Mouse (Mus musculus): ENCODE data around the gene Clstn2.

Gene Clstn2

GRCm38 (mm10) chr9:97538075-97538779, 494.8 kb downstream of the Clstn2 start:
- DNase-seq: no peak

- peak; percentile 84 for DNase-seq
Measured at GRCm38 (mm10) chr9:97534196-97534595, 498.8 kb downstream of the Clstn2 start.

- peak; percentile 22 for DNase-seq
Measured at GRCm38 (mm10) chr9:97533306-97533705, 499.7 kb downstream of the Clstn2 start.

GRCm38 (mm10) chr9:97532536-97532935, 500.4 kb downstream of the Clstn2 start:
- DNase-seq: no peak

GRCm38 (mm10) chr9:97527926-97528325, 505.1 kb downstream of the Clstn2 start:
- DNase-seq: no peak

GRCm38 (mm10) chr9:97527276-97527675, 505.7 kb downstream of the Clstn2 start:
- no peak for DNase-seq

GRCm38 (mm10) chr9:97525563-97525962, 507.4 kb downstream of the Clstn2 start:
- no peak for DNase-seq

- peak; percentile 19 for DNase-seq
Measured at GRCm38 (mm10) chr9:97524861-97525260, 508.1 kb downstream of the Clstn2 start.

- no peak for DNase-seq
Measured at GRCm38 (mm10) chr9:97520771-97521170, 512.2 kb downstream of the Clstn2 start.

- no peak for DNase-seq
Measured at GRCm38 (mm10) chr9:97517006-97517405, 516.0 kb downstream of the Clstn2 start.

GRCm38 (mm10) chr9:97514639-97515038, 518.3 kb downstream of the Clstn2 start:
- peak; percentile 65 for DNase-seq

GRCm38 (mm10) chr9:97512282-97512850, 520.6 kb downstream of the Clstn2 start:
- no peak for DNase-seq

- no peak for DNase-seq
Measured at GRCm38 (mm10) chr9:97501416-97501815, 531.6 kb downstream of the Clstn2 start.

GRCm38 (mm10) chr9:97495056-97495455, 537.9 kb downstream of the Clstn2 start:
- no peak for DNase-seq

- DNase-seq: no peak
Measured at GRCm38 (mm10) chr9:97491626-97492025, 541.4 kb downstream of the Clstn2 start.

- DNase-seq: no peak
Measured at GRCm38 (mm10) chr9:97490591-97491176, 542.3 kb downstream of the Clstn2 start.

GRCm38 (mm10) chr9:97486826-97487225, 546.2 kb downstream of the Clstn2 start:
- DNase-seq: no peak

GRCm38 (mm10) chr9:97481187-97481586, 551.8 kb downstream of the Clstn2 start:
- no peak for DNase-seq

GRCm38 (mm10) chr9:97476961-97477360, 556.0 kb downstream of the Clstn2 start:
- no peak for DNase-seq

GRCm38 (mm10) chr9:97476456-97476855, 556.5 kb downstream of the Clstn2 start:
- no peak for DNase-seq

GRCm38 (mm10) chr9:97474896-97475295, 558.1 kb downstream of the Clstn2 start:
- no peak for DNase-seq

GRCm38 (mm10) chr9:97471014-97471591, 561.9 kb downstream of the Clstn2 start:
- DNase-seq: no peak

- DNase-seq: no peak
Measured at GRCm38 (mm10) chr9:97460452-97460851, 572.5 kb downstream of the Clstn2 start.

- DNase-seq: no peak
Measured at GRCm38 (mm10) chr9:97459745-97460144, 573.2 kb downstream of the Clstn2 start.

Data from layer of hippocampus, adult 9-11 months (tissue).